Mouse (Mus musculus) liver, adult 2 months (tissue): Measurements from ENCODE around the gene Fbxw11.

Experiments
- CTCF ChIP-seq: fragments of 200-500 bp; IDR thresholded peaks from 2 replicates; pipeline ENCODE4 v1.5.1; 2011; ENCODE audit warnings: low read depth, low read length, control low read depth
- POLR2A ChIP-seq: fragments of 200-500 bp; IDR thresholded peaks from 2 replicates; pipeline ENCODE4 v1.6.1; 2011; ENCODE audit warnings: low read length, control low read depth; ENCODE audit not compliant: insufficient read depth; ENCODE audit errors: extremely low read depth

GRCm38 (mm10) chr11:32650893-32651590, 8.5 kb downstream of the Fbxw11 start:
- TF ChIP-seq CTCF (no peak), POLR2A (no peak)
